Comparison of ENCODE assay signal across 8 mouse cellular contexts in genomic region chr11:7161502-7162174, GRCm38 (mm10). TPM values are rescaled to one million over a fixed set of nuclear protein-coding genes. Genes with fewer than 3 reads are reported as not detected.
DNase-seq lines count a peak whose midpoint lies in the region; ATAC-seq and TF ChIP-seq lines count a peak whose summit lies in the region.

No protein-coding gene starts in this region.

- 0 out of 2 replicates have a peak, but pooled peaks have one; percentile 16 for ATAC-seq in lung, embryonic 15.5 days (ENCODE audit: borderline replicate concordance, extremely low read depth, low FRiP score, low TSS enrichment)
- ATAC-seq in monocyte, adult 5-6 weeks (replicated peaks; ENCODE audit: insufficient number of reproducible peaks, low FRiP score, low TSS enrichment, poor library complexity, severe bottlenecking): no peak

- H3K4me2 ChIP-seq in lung, embryonic 15.5 days: no peak overlapping the region

- peak; percentile 41; the same call in 1 of the 2 replicates for TF ChIP-seq CTCF in small intestine, adult 2 months (IDR thresholded peaks at IDR 0.05; ENCODE audit: extremely low read depth, insufficient read length, insufficient replicate concordance, low read depth, low read length)

- WGBS in lung, embryonic 15.5 days: 69% methylated on average over 8 of the region's 8 CpGs
- WGBS in small intestine, adult 2 months: 79% methylated on average over 8 of the region's 8 CpGs

- no peak overlapping the region for H3K4me3 ChIP-seq in lung, embryonic 15.5 days
- no peak overlapping the region for H3K4me3 ChIP-seq in small intestine, adult 2 months (ENCODE audit: low read depth, low read length)

- no peak for TF ChIP-seq POLR2A in small intestine, adult 2 months (IDR thresholded peaks at IDR 0.05; ENCODE audit: low read depth, low read length)

- no peaks in the 10 kb centered on the region for H3K27me3 ChIP-seq in lung, embryonic 15.5 days
- no peaks in the 10 kb centered on the region for H3K27me3 ChIP-seq in small intestine, adult 2 months (ENCODE audit: control insufficient read depth, insufficient read depth, low read length)

- H3K4me1 ChIP-seq in lung, embryonic 15.5 days: peaks cover 16% of the 10 kb centered on the region
- 0 out of 2 replicates have a peak, but pooled peaks cover 2% of the 10 kb centered on the region for H3K4me1 ChIP-seq in small intestine, adult 2 months (ENCODE audit: control insufficient read depth, insufficient read depth, insufficient read length, low read length)

- H3K36me3 ChIP-seq in lung, embryonic 15.5 days: no peaks in the 10 kb centered on the region
- no peaks in the 10 kb centered on the region for H3K36me3 ChIP-seq in small intestine, adult 2 months (ENCODE audit: control insufficient read depth, insufficient read depth, low read length)

- no peak overlapping the region for H3K27ac ChIP-seq in lung, embryonic 15.5 days
- no peak overlapping the region for H3K27ac ChIP-seq in small intestine, adult 2 months (ENCODE audit: insufficient read depth, low read depth, low read length)

- DNase-seq in cerebellum, adult 18-20 months: peak; percentile 56 to 63
- DNase-seq in cerebellum, adult 11-12 months: no peak
- peak; percentile 31 for DNase-seq in A20 (ENCODE audit: low read depth, low spot score)
- DNase-seq in cerebellum, postnatal 14 days: peak; percentile 70 to 75
- peak; percentile 30 for DNase-seq in hindlimb bud, embryonic 11.5 days (ENCODE audit: extremely low spot score, low read depth, low spot score)

- no peak overlapping the region for H3K9ac ChIP-seq in lung, embryonic 15.5 days

- no peaks in the 10 kb centered on the region for H3K9me3 ChIP-seq in lung, embryonic 15.5 days

RNA-seq across cellular contexts. Expression of gene Gm11985, which starts 26.7 kb away (rescaled TPM):
- not detected in 2 replicates for polyA plus RNA-seq in lung, embryonic 15.5 days (2015; fragmentation: Nextera tagmentation; extraction: Ambion mirVana)
- polyA plus RNA-seq in small intestine, adult 2 months (2012; rRNA removed): not detected in 2 replicates
- not detected in 3 replicates for total RNA-seq in monocyte, adult 5-6 weeks (2017)

RNA-seq across cellular contexts. Expression of gene Igfbp1, which starts 35.9 kb away (rescaled TPM):
- 0.54 and 0.60 TPM in 2 replicates for polyA plus RNA-seq in lung, embryonic 15.5 days (2015; fragmentation: Nextera tagmentation; extraction: Ambion mirVana)
- 0.19 TPM in 1 of 2 replicates, not detected in the other for polyA plus RNA-seq in small intestine, adult 2 months (2012; rRNA removed)
- total RNA-seq in monocyte, adult 5-6 weeks (2017): not detected in 3 replicates

RNA-seq across cellular contexts. Expression of gene Igfbp3, which starts 52.1 kb away (rescaled TPM):
- 12.9 and 15.9 TPM in 2 replicates for polyA plus RNA-seq in lung, embryonic 15.5 days (2015; fragmentation: Nextera tagmentation; extraction: Ambion mirVana)
- 78.8 and 116 TPM in 2 replicates for polyA plus RNA-seq in small intestine, adult 2 months (2012; rRNA removed)
- total RNA-seq in monocyte, adult 5-6 weeks (2017): not detected in 3 replicates
